Mouse (Mus musculus): Measurements from ENCODE around the gene Arrdc5. TPM values are rescaled to one million over a fixed set of nuclear protein-coding genes. Genes with fewer than 3 reads are reported as not detected.

Arrdc5 gene
- polyA plus RNA-seq, 1 experiment from 2014 or later = not detected

DNA sequence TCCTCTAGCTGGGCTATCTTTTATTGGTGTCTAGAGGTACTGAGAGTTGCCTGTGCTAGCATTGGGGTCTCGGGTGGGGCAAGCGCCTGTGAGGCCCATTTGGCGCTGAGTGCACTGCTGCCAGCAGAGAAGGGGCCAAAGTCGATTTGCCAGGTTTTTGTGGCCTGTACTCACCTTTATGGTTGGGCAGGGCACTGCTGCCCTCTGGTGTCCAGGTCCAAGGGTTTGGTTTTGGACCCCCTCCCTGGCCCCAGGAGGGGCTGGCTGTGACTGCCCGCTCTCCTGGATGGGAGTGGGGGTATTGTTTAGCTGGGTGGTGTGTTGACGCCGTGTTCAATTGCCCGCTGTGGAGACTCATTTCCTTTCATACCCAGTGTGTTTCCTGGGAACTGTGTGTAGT, 5.7 kb upstream of the Arrdc5 start:
- Histone ChIP-seq H3K4me2 (ENCODE audit: low read depth, low read length) (peak overlapping the region; percentile 98), H3K27me3 (ENCODE audit: control insufficient read depth, insufficient read depth, low read depth, low read length) (no peaks in the 10 kb centered on the region), H3K36me3 (ENCODE audit: control insufficient read depth, insufficient read depth, low read length) (peaks cover 22% of the 10 kb centered on the region), H3K9me3 (ENCODE audit: control insufficient read depth, low read length) (no peaks in the 10 kb centered on the region), H3K4me3 (ENCODE audit: low read length) (peak overlapping the region; percentile 90), H3K4me1 (replicated peaks; ENCODE audit: control insufficient read depth, insufficient read depth, low read length) (peaks cover 41% of the 10 kb centered on the region), H3K9ac (ENCODE audit: low read length) (peak overlapping the region; percentile 75), H3K27ac (ENCODE audit: low read length) (peak overlapping the region; percentile 57; the same call in 1 of the 2 replicates)
- no peak for ATAC-seq (ENCODE audit: low read depth)
- 48% methylated on average over 8 of the region's 8 CpGs for WGBS

DNA sequence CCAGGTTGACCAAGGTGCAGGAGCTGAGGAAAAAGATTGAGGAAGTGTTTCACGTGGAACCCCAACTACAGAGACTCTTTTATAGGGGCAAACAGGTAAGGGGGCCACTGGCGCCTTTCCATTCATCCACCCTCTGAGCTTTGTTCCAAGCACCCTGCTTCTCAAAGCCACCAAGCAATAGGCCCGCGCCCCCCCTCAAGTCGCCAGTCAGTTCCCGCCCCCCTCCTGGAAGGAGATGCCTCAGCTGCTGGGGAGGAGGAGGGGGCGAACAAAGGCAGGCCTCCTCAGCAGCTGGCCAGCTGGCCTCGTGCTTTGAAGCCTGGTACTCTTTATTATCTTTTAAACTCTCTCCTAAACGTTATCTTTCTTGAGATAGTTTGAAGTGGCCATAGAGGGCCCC, 5.1 kb upstream of the Arrdc5 start:
- ATAC-seq (ENCODE audit: low read depth) = no peak
- no peaks in the 10 kb centered on the region for H3K27me3 ChIP-seq (ENCODE audit: control insufficient read depth, insufficient read depth, low read depth, low read length)
- H3K27ac ChIP-seq (ENCODE audit: low read length) = peak overlapping the region; percentile 57
- WGBS = 17% methylated on average over 9 of the region's 9 CpGs
- H3K9me3 ChIP-seq (ENCODE audit: control insufficient read depth, low read length) = no peaks in the 10 kb centered on the region
- H3K9ac ChIP-seq (ENCODE audit: low read length) = peak overlapping the region; percentile 75
- H3K36me3 ChIP-seq (ENCODE audit: control insufficient read depth, insufficient read depth, low read length) = peaks cover 16% of the 10 kb centered on the region
- H3K4me2 ChIP-seq (ENCODE audit: low read depth, low read length) = peak overlapping the region; percentile 98
- peak overlapping the region; percentile 90 for H3K4me3 ChIP-seq (ENCODE audit: low read length)
- H3K4me1 ChIP-seq (replicated peaks; ENCODE audit: control insufficient read depth, insufficient read depth, low read length) = peaks cover 41% of the 10 kb centered on the region

DNA sequence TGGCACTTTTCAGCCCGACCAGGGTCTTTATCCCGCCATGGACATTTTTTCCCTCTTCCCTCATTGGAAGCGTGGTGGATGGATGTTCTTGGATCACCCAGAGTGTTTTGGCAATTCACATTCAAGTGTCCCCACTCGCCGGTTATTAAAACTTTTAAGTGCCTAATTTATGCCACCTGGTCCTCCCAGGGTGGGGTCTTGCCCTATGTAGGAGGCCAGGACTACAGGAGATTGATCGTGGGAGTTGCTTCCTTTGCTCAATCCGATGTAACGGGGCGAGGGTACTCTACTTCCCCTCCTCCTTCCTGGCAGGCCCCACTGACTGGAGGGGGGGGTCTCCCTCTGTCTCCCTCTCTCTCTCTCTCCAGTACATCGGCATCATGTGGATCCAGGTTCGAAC, 4.6 kb upstream of the Arrdc5 start:
- Histone ChIP-seq H3K9ac (ENCODE audit: low read length) (peak overlapping the region; percentile 75), H3K4me3 (ENCODE audit: low read length) (peak overlapping the region; percentile 90), H3K9me3 (ENCODE audit: control insufficient read depth, low read length) (no peaks in the 10 kb centered on the region), H3K36me3 (ENCODE audit: control insufficient read depth, insufficient read depth, low read length) (peaks cover 13% of the 10 kb centered on the region), H3K27me3 (ENCODE audit: control insufficient read depth, insufficient read depth, low read depth, low read length) (no peaks in the 10 kb centered on the region), H3K4me2 (ENCODE audit: low read depth, low read length) (peak overlapping the region; percentile 98), H3K4me1 (replicated peaks; ENCODE audit: control insufficient read depth, insufficient read depth, low read length) (peaks cover 41% of the 10 kb centered on the region), H3K27ac (ENCODE audit: low read length) (peak overlapping the region; percentile 57; the same call in 1 of the 2 replicates)
- 4% methylated on average over 11 of the region's 11 CpGs for WGBS
- no peak for ATAC-seq (ENCODE audit: low read depth)

DNA sequence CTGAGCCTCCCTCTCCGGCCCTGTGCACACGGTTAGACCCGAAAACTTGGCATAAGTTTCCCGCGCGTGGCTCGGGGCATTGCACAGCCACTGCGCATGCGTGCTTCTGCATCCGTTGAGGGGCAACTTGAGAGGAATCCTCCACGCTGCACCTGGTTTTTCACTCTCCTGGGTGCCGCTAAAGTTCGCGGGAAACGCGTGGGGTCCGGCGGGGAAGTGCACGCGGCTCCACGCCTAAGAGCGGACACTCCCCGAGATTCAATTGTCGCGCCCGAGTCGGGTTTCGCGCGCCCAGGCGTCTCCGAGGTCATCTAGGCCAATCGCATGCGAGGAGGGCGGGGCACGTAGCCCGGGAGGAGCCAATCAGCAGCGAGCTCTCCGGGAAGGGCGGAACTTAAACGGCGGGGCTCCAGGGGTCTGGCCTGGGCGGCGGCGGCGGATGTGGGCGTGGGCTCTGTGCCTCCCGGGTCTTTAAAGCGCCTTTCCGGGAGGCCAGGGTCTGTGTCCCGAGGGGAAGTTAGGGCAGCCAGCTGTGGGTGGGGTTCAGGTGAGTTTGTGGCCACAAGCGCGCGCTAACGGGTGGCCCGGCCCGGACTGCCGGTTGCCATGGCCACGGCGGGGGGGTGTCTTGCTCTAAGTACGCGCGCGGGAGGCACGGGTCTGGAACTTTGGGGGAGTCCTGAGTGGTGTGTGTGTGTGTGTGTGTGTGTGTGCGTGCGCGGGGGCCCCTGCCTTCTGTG, 3.9 kb upstream of the Arrdc5 start:
- under 1% methylated on average over 68 of the region's 68 CpGs for WGBS
- Histone ChIP-seq H3K4me2 (ENCODE audit: low read depth, low read length) (peak overlapping the region; percentile 98), H3K36me3 (ENCODE audit: control insufficient read depth, insufficient read depth, low read length) (peaks cover 6% of the 10 kb centered on the region), H3K27ac (ENCODE audit: low read length) (peak overlapping the region; percentile 91), H3K4me3 (ENCODE audit: low read length) (peak overlapping the region; percentile 90), H3K9ac (ENCODE audit: low read length) (peak overlapping the region; percentile 82), H3K4me1 (replicated peaks; ENCODE audit: control insufficient read depth, insufficient read depth, low read length) (peaks cover 41% of the 10 kb centered on the region), H3K9me3 (ENCODE audit: control insufficient read depth, low read length) (no peaks in the 10 kb centered on the region), H3K27me3 (ENCODE audit: control insufficient read depth, insufficient read depth, low read depth, low read length) (no peaks in the 10 kb centered on the region)
- ATAC-seq (ENCODE audit: low read depth) = peak; percentile 92

DNA sequence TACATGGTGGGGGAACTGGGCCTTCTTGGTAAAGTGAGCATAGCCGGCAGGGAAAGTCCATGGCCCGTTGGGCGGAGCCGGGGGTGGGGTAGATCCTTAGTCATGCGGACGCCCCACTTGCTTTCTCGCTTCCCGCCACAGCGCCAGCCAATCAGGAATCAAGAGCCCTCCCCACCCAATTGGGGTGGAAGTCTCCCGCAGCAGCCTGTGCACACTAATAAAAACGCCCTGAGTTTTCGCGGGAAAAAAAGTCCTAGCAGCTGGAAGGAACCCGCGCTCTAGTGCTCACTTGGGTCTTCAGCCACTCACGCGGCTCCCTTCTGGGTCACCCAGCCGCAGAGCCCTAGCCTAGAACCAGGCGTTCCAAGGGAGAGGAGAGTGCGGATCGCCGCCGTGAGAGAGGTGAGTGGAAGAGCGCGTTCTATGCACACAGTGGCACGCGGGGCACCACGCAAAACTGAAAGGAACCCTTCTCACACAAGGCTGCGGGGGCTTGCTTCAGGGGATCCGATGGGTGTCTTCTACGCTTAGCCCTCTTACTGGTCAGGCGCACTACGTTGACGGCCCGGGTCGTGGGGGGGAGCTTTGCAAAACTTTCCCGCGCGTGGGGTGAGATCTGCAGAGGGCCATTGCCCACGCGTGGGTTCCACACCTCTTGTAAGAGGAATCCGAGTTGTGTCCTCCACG, 3.2 kb upstream of the Arrdc5 start, which contains the start of gene Uhrf1:
Uhrf1 (plus strand) TSS at position 162 of the 687 bp plus-strand sequence.
- Histone ChIP-seq H3K27me3 (ENCODE audit: control insufficient read depth, insufficient read depth, low read depth, low read length) (no peaks in the 10 kb centered on the region), H3K9me3 (ENCODE audit: control insufficient read depth, low read length) (no peaks in the 10 kb centered on the region), H3K4me3 (ENCODE audit: low read length) (peak within 1 kb of the TSS; percentile 90), H3K27ac (ENCODE audit: low read length) (peak within 1 kb of the TSS; percentile 91), H3K4me2 (ENCODE audit: low read depth, low read length) (peak within 1 kb of the TSS; percentile 98), H3K4me1 (replicated peaks; ENCODE audit: control insufficient read depth, insufficient read depth, low read length) (peaks cover 37% of the 10 kb centered on the region), H3K9ac (ENCODE audit: low read length) (peak within 1 kb of the TSS; percentile 82), H3K36me3 (ENCODE audit: control insufficient read depth, insufficient read depth, low read length) (peaks cover 4% of the 10 kb centered on the region; the same call in 1 of the 2 replicates)
- ATAC-seq (ENCODE audit: low read depth) = peak; percentile 84
- under 1% methylated on average over 43 of the region's 43 CpGs for WGBS

DNA sequence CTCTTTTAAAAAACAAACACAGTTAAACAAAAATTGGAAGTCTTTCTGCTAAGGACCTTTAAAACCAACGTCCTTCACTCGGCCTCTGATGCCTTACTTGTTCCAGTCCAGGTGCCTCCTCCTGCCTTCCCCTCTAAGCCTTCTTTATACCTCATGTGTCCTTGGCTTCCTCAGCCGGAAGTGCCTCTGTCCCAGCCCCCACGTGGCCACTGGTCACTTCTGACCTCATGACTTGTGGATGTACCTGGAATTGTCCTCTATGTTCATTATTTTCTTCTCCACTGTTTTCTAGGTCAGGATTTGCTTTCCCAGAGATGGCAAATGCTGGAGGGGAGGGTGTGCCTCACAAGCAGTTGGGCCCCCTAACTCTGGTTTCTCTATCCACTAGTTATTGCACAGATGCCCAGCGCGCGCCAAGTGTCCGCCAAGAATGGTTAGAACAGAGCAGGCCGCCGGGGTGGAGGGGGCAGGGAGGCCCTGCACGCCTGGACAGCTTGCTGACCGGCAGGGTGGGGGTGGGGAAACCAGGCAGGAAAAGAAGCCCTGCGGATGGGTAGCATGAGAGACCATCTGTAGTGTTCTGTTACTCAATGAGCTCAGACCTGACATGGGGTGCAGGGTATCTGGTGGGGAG, 2.4 kb upstream of the Arrdc5 start:
- peak overlapping the region; percentile 98 for H3K4me2 ChIP-seq (ENCODE audit: low read depth, low read length)
- peak overlapping the region; percentile 91 for H3K27ac ChIP-seq (ENCODE audit: low read length)
- peaks cover 30% of the 10 kb centered on the region for H3K4me1 ChIP-seq (replicated peaks; ENCODE audit: control insufficient read depth, insufficient read depth, low read length)
- peaks cover 2% of the 10 kb centered on the region; the same call in 1 of the 2 replicates for H3K36me3 ChIP-seq (ENCODE audit: control insufficient read depth, insufficient read depth, low read length)
- ATAC-seq (ENCODE audit: low read depth) = peak; percentile 31
- peak overlapping the region; percentile 90; the same call in 1 of the 2 replicates for H3K4me3 ChIP-seq (ENCODE audit: low read length)
- H3K9me3 ChIP-seq (ENCODE audit: control insufficient read depth, low read length) = no peaks in the 10 kb centered on the region
- peak overlapping the region; percentile 59 for H3K9ac ChIP-seq (ENCODE audit: low read length)
- H3K27me3 ChIP-seq (ENCODE audit: control insufficient read depth, insufficient read depth, low read depth, low read length) = no peaks in the 10 kb centered on the region
- 25% methylated on average over 13 of the region's 13 CpGs for WGBS

DNA sequence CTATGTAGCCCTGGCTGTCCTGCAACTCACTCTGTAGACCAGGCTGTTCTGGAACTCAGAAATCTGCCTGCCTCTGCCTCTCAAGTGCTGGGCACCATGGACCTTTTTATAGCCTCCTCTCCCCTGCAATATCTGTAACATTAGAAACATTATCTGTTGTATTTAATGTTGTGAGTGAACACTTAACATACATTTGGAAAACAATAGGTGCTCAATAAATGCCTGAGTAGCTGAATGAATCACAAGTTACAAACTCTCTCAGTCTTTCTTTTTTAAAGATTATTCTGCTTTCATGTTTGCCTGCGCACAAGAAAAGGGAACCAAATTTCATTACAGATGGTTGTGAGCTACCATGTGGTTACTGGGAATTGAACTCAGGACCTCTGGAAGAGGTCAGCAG, 1.8 kb downstream of the Arrdc5 start:
- Histone ChIP-seq H3K9ac (ENCODE audit: low read length) (no peak overlapping the region), H3K27ac (ENCODE audit: low read length) (no peak overlapping the region), H3K27me3 (ENCODE audit: control insufficient read depth, insufficient read depth, low read depth, low read length) (no peaks in the 10 kb centered on the region), H3K9me3 (ENCODE audit: control insufficient read depth, low read length) (no peaks in the 10 kb centered on the region), H3K4me1 (replicated peaks; ENCODE audit: control insufficient read depth, insufficient read depth, low read length) (peaks cover 7% of the 10 kb centered on the region), H3K4me3 (ENCODE audit: low read length) (no peak overlapping the region), H3K4me2 (ENCODE audit: low read depth, low read length) (no peak overlapping the region), H3K36me3 (ENCODE audit: control insufficient read depth, insufficient read depth, low read length) (no peaks in the 10 kb centered on the region)
- 94% methylated on average over 1 of the region's 1 CpGs for WGBS
- ATAC-seq (ENCODE audit: low read depth) = no peak

DNA sequence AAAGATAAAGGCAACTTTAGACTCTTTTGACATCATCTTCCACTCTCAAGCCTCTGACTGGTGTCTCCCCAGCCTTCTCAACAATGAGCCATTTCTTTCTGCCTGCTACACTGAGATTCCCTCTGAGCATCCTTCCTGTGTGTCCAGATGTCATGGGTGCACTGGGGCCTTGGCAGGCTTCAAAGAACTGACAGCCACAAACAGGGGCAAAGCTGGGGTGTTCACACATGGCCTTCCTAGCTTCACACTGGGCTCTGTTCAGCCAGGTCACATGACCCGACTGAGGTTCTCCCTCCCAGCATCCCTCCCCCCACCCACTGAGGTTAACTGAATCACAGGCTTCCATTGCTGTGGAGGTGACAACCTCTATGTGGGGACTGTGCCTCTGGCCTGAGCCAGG, 3.9 kb downstream of the Arrdc5 start:
- Histone ChIP-seq H3K9me3 (ENCODE audit: control insufficient read depth, low read length) (no peaks in the 10 kb centered on the region), H3K27ac (ENCODE audit: low read length) (no peak overlapping the region), H3K9ac (ENCODE audit: low read length) (no peak overlapping the region), H3K4me1 (replicated peaks; ENCODE audit: control insufficient read depth, insufficient read depth, low read length) (0 out of 2 replicates have a peak, but pooled peaks cover 2% of the 10 kb centered on the region), H3K36me3 (ENCODE audit: control insufficient read depth, insufficient read depth, low read length) (no peaks in the 10 kb centered on the region), H3K4me2 (ENCODE audit: low read depth, low read length) (no peak overlapping the region), H3K4me3 (ENCODE audit: low read length) (no peak overlapping the region), H3K27me3 (ENCODE audit: control insufficient read depth, insufficient read depth, low read depth, low read length) (no peaks in the 10 kb centered on the region)
- ATAC-seq (ENCODE audit: low read depth) = no peak
- 40% methylated on average over 1 of the region's 1 CpGs for WGBS

DNA sequence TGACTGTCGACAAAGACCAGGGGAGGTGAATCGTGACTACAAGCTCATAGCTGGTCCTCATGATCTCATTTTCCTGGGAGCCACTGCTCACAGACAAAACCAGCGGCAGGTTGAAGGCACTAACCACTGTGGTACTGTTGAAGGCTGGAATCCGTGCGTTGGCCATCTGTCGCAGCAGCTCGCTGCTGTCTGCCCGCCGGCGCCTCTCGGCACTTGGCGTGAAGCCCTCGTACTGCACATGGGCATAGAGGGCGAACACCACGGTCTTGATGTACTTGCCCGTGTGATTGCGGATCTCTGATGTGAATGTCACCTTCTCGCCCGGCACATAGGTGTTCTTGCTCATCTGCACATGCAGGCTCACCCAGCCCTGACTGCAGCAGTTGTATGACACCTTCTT, 5.8 kb downstream of the Arrdc5 start:
- H3K9me3 ChIP-seq (ENCODE audit: control insufficient read depth, low read length) = no peaks in the 10 kb centered on the region
- no peak for ATAC-seq (ENCODE audit: low read depth)
- no peak overlapping the region for H3K4me2 ChIP-seq (ENCODE audit: low read depth, low read length)
- no peaks in the 10 kb centered on the region for H3K36me3 ChIP-seq (ENCODE audit: control insufficient read depth, insufficient read depth, low read length)
- H3K9ac ChIP-seq (ENCODE audit: low read length) = no peak overlapping the region
- peaks cover 12% of the 10 kb centered on the region for H3K4me1 ChIP-seq (replicated peaks; ENCODE audit: control insufficient read depth, insufficient read depth, low read length)
- H3K27ac ChIP-seq (ENCODE audit: low read length) = no peak overlapping the region
- no peak overlapping the region for H3K4me3 ChIP-seq (ENCODE audit: low read length)
- 86% methylated on average over 19 of the region's 19 CpGs for WGBS
- H3K27me3 ChIP-seq (ENCODE audit: control insufficient read depth, insufficient read depth, low read depth, low read length) = no peaks in the 10 kb centered on the region

Data from lung, embryonic 16.5 days (tissue).